Mouse (Mus musculus): ENCODE results near the gene Pkd1. TPM values are rescaled to one million over a fixed set of nuclear protein-coding genes. Genes with fewer than 3 reads are reported as not detected.

Pkd1 gene
- total and polyA plus RNA-seq, 3 experiments = 5.0 to 28.0 (median 5.8) TPM

GRCm38 (mm10) chr17:24633831-24634230 lies 84.2 kb downstream of the Pkd1 start:
- TF ChIP-seq TAL1 (conservative IDR thresholded peaks at IDR 0.05; ENCODE audit: low read depth, low read length) = no peak
- TF ChIP-seq POLR2AphosphoS5 (IDR thresholded peaks at IDR 0.05; ENCODE audit: insufficient replicate concordance, low read depth, low read length) = no peak
- no peak for TF ChIP-seq GATA2 (IDR thresholded peaks at IDR 0.05; ENCODE audit: borderline replicate concordance, low read depth, low read length)
- no peak for TF ChIP-seq CTCF (IDR thresholded peaks at IDR 0.05; ENCODE audit: low read depth, low read length)
- TF ChIP-seq GATA1 (IDR thresholded peaks at IDR 0.05; ENCODE audit: borderline replicate concordance, low read length) = no peak
- ATAC-seq (ENCODE audit: extremely low read depth, insufficient number of reproducible peaks, low FRiP score, poor library complexity, severe bottlenecking) (no peak), DNase-seq (ENCODE audit: low spot score) (no peak)
- Histone ChIP-seq H3K4me1 (ENCODE audit: insufficient read depth, low read depth, low read length) (peaks cover 48% of the 10 kb centered on the region), H3K9me3 (replicated peaks) (no peaks in the 10 kb centered on the region), H3K36me3 (replicated peaks) (peaks cover 67% of the 10 kb centered on the region), H3K4me3 (ENCODE audit: low read depth, low read length) (no peak overlapping the region), H3K27me3 (ENCODE audit: insufficient read depth, low read length) (no peaks in the 10 kb centered on the region)

- no peak overlapping the region for H3K4me3 ChIP-seq (ENCODE audit: low read depth, low read length)
- TF ChIP-seq CTCF (IDR thresholded peaks at IDR 0.05; ENCODE audit: low read depth, low read length) = no peak
- no peak for TF ChIP-seq POLR2AphosphoS5 (IDR thresholded peaks at IDR 0.05; ENCODE audit: insufficient replicate concordance, low read depth, low read length)
- TF ChIP-seq TAL1 (conservative IDR thresholded peaks at IDR 0.05; ENCODE audit: low read depth, low read length) = no peak
- no peak for TF ChIP-seq GATA1 (IDR thresholded peaks at IDR 0.05; ENCODE audit: borderline replicate concordance, low read length)
- TF ChIP-seq GATA2 (IDR thresholded peaks at IDR 0.05; ENCODE audit: borderline replicate concordance, low read depth, low read length) = no peak
- H3K36me3 ChIP-seq (replicated peaks) = peaks cover 62% of the 10 kb centered on the region
- no peaks in the 10 kb centered on the region for H3K27me3 ChIP-seq (ENCODE audit: insufficient read depth, low read length)
- no peak for DNase-seq (ENCODE audit: low spot score)
- peaks cover 41% of the 10 kb centered on the region for H3K4me1 ChIP-seq (ENCODE audit: insufficient read depth, low read depth, low read length)
- no peak for ATAC-seq (ENCODE audit: extremely low read depth, insufficient number of reproducible peaks, low FRiP score, poor library complexity, severe bottlenecking)
- H3K9me3 ChIP-seq (replicated peaks) = no peaks in the 10 kb centered on the region
Observed at GRCm38 (mm10) chr17:24635024-24635423, 85.4 kb downstream of the Pkd1 start.

GRCm38 (mm10) chr17:24635694-24636093 lies 86.1 kb downstream of the Pkd1 start:
- Histone ChIP-seq H3K4me3 (ENCODE audit: low read depth, low read length) (no peak overlapping the region), H3K4me1 (ENCODE audit: insufficient read depth, low read depth, low read length) (peaks cover 35% of the 10 kb centered on the region), H3K9me3 (replicated peaks) (no peaks in the 10 kb centered on the region), H3K36me3 (replicated peaks) (peaks cover 55% of the 10 kb centered on the region), H3K27me3 (ENCODE audit: insufficient read depth, low read length) (no peaks in the 10 kb centered on the region)
- TF ChIP-seq GATA2 (IDR thresholded peaks at IDR 0.05; ENCODE audit: borderline replicate concordance, low read depth, low read length) (no peak), POLR2AphosphoS5 (IDR thresholded peaks at IDR 0.05; ENCODE audit: insufficient replicate concordance, low read depth, low read length) (no peak), CTCF (IDR thresholded peaks at IDR 0.05; ENCODE audit: low read depth, low read length) (no peak), GATA1 (IDR thresholded peaks at IDR 0.05; ENCODE audit: borderline replicate concordance, low read length) (no peak), TAL1 (conservative IDR thresholded peaks at IDR 0.05; ENCODE audit: low read depth, low read length) (no peak)
- ATAC-seq (ENCODE audit: extremely low read depth, insufficient number of reproducible peaks, low FRiP score, poor library complexity, severe bottlenecking) = no peak
- no peak for DNase-seq (ENCODE audit: low spot score)

- no peak for ATAC-seq (ENCODE audit: extremely low read depth, insufficient number of reproducible peaks, low FRiP score, poor library complexity, severe bottlenecking)
- peaks cover 46% of the 10 kb centered on the region for H3K36me3 ChIP-seq (replicated peaks)
Observed at GRCm38 (mm10) chr17:24636781-24637481, 87.3 kb downstream of the Pkd1 start.

GRCm38 (mm10) chr17:24638214-24638613 lies 88.6 kb downstream of the Pkd1 start:
- Histone ChIP-seq H3K36me3 (replicated peaks) (peaks cover 46% of the 10 kb centered on the region), H3K4me3 (ENCODE audit: low read depth, low read length) (no peak overlapping the region), H3K4me1 (ENCODE audit: insufficient read depth, low read depth, low read length) (peaks cover 15% of the 10 kb centered on the region), H3K9me3 (replicated peaks) (no peaks in the 10 kb centered on the region), H3K27me3 (ENCODE audit: insufficient read depth, low read length) (peaks cover 18% of the 10 kb centered on the region)
- ATAC-seq (ENCODE audit: extremely low read depth, insufficient number of reproducible peaks, low FRiP score, poor library complexity, severe bottlenecking) = no peak
- no peak for DNase-seq (ENCODE audit: low spot score)
- TF ChIP-seq TAL1 (conservative IDR thresholded peaks at IDR 0.05; ENCODE audit: low read depth, low read length) = no peak

More at GRCm38 (mm10) chr17:24636781-24637481, 87.3 kb downstream of the Pkd1 start:
- no peak for DNase-seq (ENCODE audit: low spot score)
- H3K9me3 ChIP-seq (replicated peaks) = no peaks in the 10 kb centered on the region
- TF ChIP-seq POLR2AphosphoS5 (IDR thresholded peaks at IDR 0.05; ENCODE audit: insufficient replicate concordance, low read depth, low read length) (no peak), CTCF (IDR thresholded peaks at IDR 0.05; ENCODE audit: low read depth, low read length) (no peak), GATA1 (IDR thresholded peaks at IDR 0.05; ENCODE audit: borderline replicate concordance, low read length) (no peak), GATA2 (IDR thresholded peaks at IDR 0.05; ENCODE audit: borderline replicate concordance, low read depth, low read length) (no peak), TAL1 (conservative IDR thresholded peaks at IDR 0.05; ENCODE audit: low read depth, low read length) (no peak)
- no peak overlapping the region for H3K4me3 ChIP-seq (ENCODE audit: low read depth, low read length)
- H3K27me3 ChIP-seq (ENCODE audit: insufficient read depth, low read length) = peaks cover 5% of the 10 kb centered on the region
- peaks cover 25% of the 10 kb centered on the region for H3K4me1 ChIP-seq (ENCODE audit: insufficient read depth, low read depth, low read length)

GRCm38 (mm10) chr17:24638840-24639239 lies 89.2 kb downstream of the Pkd1 start:
- DNase-seq (ENCODE audit: low spot score) = no peak
- ATAC-seq (ENCODE audit: extremely low read depth, insufficient number of reproducible peaks, low FRiP score, poor library complexity, severe bottlenecking) = no peak
- TF ChIP-seq GATA2 (IDR thresholded peaks at IDR 0.05; ENCODE audit: borderline replicate concordance, low read depth, low read length) (no peak), GATA1 (IDR thresholded peaks at IDR 0.05; ENCODE audit: borderline replicate concordance, low read length) (no peak), POLR2AphosphoS5 (IDR thresholded peaks at IDR 0.05; ENCODE audit: insufficient replicate concordance, low read depth, low read length) (no peak)
- Histone ChIP-seq H3K4me3 (ENCODE audit: low read depth, low read length) (no peak overlapping the region), H3K27me3 (ENCODE audit: insufficient read depth, low read length) (peaks cover 24% of the 10 kb centered on the region), H3K9me3 (replicated peaks) (no peaks in the 10 kb centered on the region), H3K4me1 (ENCODE audit: insufficient read depth, low read depth, low read length) (peaks cover 9% of the 10 kb centered on the region), H3K36me3 (replicated peaks) (peaks cover 45% of the 10 kb centered on the region)

Data from G1E (cell line).